Mouse (Mus musculus): ENCODE data around the gene 1700017D01Rik.

DNA sequence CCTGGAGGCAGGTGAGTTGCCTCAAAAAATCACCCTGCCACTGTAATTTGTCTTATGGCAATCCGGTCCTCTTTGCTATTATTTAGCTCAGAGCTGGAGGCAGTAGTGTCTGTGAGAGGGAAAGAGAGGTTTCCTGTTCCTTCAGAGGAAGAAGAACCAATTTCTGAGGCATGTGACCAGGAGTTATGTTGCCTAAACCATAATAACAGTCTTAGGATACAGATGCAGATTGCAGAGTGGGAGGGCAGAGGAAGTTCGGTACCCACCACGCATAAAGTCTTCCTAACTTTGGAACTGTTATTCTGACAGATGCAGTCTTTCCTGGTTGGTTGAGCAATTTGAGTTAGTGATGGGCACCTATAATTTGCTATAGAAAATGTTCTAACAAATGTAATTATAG, 32.3 kb downstream of the 1700017D01Rik start:
- TF ChIP-seq CTCF (IDR thresholded peaks at IDR 0.05; ENCODE audit: extremely low read depth, insufficient read depth, insufficient read length, insufficient replicate concordance), result no peak
- TF ChIP-seq POLR2A (IDR thresholded peaks at IDR 0.05; ENCODE audit: low read depth, low read length), result no peak

Measured in spleen, adult 2 months (tissue).